Mouse (Mus musculus) 416B (cell line): ENCODE results near the gene Wdr43.

Source experiments
- DNase-seq: peaks from one replicate; pipeline ENCODE4 v3.0.0; 2011; ENCODE audit warnings: low read depth

Wdr43 gene

GRCm38 (mm10) chr17:71663491-71663890, 47.8 kb downstream of the Wdr43 start:
- no peak for DNase-seq

DNA sequence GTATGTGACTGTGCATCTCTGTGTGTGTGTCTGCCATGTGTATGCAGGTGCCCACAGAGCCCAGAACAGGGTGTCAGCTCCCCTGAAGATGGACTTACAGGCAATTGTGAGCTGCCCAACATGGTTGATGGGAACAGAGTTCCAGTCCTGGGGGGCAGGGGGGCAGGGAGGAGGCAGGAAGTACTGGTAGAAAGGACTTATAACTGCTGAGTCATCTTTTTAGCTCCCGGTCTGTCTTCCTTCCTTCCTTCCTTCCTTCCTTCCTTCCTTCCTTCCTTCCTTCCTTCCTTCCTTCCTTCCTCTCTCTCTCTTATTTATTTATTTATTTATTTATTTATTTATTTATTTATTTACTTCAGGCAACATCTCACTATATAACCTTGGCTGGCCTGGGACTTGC, 48.5 kb downstream of the Wdr43 start:
- no peak for DNase-seq

DNA sequence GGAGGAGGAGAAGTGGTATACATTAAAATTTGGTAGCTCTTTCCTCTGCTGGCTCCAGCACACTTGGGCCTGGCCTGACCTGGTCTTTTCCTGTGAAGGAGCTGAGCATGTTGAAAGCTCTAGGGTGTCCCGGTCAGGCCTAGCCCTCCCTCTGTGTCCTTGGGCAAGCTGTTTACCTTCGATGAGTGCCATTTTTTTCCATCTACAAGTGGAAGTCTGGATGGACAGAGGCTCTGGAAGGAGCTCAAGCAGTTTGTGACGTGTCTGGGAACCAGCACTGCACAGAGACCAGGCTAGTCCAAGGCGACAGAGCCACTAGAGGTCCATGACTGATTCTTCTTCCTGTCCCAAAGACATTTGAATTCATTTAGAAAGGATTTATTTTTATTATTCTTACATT, 49.5 kb downstream of the Wdr43 start:
- DNase-seq = no peak

- peak; percentile 61 for DNase-seq
These were observed 53.8 kb downstream of the Wdr43 start for GRCm38 (mm10) chr17:71669511-71669910.

DNA sequence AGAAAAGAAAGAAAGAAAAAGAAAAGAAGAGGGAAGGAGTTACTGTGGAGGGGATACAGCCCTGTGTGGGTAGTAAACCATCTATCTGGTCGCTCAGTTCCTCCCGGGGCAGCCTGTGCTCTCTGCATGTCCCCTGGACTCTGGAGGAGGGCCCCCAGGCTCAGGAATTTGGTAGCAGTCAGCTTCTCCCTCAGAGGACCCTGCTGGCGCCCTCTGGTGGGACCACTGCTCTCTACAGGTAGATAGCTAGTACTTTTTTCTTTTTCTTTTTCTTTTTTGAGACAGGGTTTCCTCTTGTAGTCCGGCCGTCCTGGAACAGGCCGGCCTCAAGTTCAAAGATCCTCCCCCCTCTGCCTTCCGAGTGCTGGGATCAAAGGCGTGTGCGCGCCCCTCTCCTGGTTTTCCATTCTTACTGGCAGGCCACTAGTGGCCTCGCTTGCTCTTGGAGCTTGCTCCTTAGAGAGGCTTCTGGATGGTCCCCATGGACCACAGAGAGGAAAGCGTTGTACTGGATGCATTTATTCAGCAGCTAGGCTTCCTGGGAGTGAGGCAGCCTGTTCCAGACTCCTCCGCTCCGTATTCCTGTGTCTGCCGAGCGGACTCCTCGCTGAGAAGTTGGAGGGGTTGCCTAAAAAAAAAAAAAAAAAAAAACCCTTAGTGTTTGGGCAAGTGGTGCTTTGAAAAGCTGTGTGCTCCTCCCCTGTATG, 56.3 kb downstream of the Wdr43 start:
- DNase-seq = peak; percentile 54

- DNase-seq = no peak
These were observed 57.4 kb downstream of the Wdr43 start, which contains the start of gene Togaram2 for GRCm38 (mm10) chr17:71673092-71673491. Gene Togaram2, plus strand, starts transcription at chr17:71673261.

DNA sequence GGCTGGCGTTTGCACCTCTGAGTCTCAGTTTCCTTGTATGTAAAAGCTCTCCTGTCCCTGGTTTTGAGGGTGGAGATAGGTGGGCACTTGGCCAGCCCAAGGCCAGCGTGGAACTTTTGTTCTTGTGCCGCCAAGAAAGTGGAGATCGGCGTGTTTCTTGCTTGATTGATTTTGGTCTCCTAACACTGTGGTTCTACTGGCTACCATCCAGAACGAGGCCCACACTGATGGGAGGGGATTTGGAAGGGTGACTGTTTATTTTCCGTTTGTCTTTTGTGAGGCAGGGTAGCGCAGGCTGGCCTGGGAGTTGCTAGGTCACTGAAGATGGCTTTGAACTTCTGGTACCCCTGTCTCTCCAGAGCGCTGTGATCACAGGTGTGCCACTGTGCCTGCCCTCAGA, 58.2 kb downstream of the Wdr43 start:
- DNase-seq = no peak

- DNase-seq = no peak
These were observed 59.2 kb downstream of the Wdr43 start for GRCm38 (mm10) chr17:71674886-71675285.

GRCm38 (mm10) chr17:71681666-71682065, 66.0 kb downstream of the Wdr43 start:
- no peak for DNase-seq

GRCm38 (mm10) chr17:71682379-71682778, 66.7 kb downstream of the Wdr43 start:
- DNase-seq = no peak

- DNase-seq = no peak
These were observed 67.6 kb downstream of the Wdr43 start for GRCm38 (mm10) chr17:71683281-71683680.

DNA sequence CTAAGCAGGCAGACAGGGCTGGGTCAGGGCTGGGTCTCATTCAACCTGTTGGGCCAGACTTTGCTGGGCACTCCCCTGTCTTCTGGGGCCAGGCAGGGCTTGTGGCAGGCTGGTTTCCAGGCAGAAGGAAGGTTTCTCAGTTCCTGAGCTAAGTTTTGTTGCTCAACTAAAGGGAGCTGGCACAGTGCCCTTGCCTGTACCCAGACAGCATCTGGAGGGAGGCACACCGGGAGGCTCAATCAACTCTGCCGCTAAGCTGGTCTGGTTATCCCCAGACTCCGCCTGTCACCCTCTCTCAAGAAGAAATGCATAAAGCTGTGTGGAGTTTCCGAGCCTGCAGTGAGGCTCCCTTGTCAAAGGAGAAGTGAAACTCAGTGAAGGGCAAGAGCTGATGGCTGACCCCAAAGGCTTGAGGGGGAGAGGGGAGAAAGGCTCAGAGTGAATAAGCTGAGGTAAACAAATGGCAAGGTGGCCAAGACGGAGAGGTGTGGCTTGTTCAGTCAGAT, 68.5 kb downstream of the Wdr43 start:
- no peak for DNase-seq

DNA sequence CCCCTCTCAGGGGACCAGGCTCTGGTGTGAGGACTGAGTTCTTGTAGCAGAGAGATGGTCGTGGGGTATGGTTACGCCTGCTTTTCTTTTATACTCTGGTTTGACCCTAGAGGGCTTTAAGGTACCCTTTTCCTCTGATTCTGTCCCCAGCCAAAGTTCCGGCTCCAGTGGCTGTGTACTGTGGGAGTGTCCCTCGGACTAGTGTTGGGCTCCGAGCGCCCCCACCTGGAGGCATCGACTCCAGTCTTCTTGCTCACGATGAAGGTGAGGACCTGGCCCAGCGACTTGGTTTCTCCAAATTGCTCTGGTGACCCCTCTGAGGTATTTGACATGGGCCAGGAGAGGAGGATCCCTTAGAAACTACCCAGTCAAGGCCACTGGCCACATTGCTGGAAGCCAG, 71.7 kb downstream of the Wdr43 start:
- no peak for DNase-seq

- DNase-seq = no peak
These were observed 74.2 kb downstream of the Wdr43 start for GRCm38 (mm10) chr17:71689903-71690302.

- DNase-seq = peak; percentile 61
These were observed 75.7 kb downstream of the Wdr43 start for GRCm38 (mm10) chr17:71691361-71691875.

DNA sequence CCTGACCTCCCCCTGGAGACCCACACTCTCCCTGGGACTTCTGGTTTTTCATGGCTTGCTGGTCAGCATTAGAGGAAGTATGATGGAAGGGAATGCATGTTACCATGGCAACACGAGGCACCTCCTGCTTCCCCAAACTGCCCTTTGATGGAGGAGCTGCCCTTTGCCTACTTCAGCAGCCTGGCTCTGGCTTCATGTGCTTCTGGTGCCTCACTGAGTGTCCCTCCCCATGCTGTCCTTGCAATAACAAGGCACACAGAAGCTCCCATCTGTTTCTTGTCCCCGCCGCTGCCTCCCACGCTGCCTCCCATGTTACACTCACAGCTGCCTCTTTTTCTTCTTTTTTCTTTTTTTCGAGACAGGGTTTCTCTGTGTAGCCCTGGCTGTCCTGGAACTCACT, 77.6 kb downstream of the Wdr43 start:
- no peak for DNase-seq

DNA sequence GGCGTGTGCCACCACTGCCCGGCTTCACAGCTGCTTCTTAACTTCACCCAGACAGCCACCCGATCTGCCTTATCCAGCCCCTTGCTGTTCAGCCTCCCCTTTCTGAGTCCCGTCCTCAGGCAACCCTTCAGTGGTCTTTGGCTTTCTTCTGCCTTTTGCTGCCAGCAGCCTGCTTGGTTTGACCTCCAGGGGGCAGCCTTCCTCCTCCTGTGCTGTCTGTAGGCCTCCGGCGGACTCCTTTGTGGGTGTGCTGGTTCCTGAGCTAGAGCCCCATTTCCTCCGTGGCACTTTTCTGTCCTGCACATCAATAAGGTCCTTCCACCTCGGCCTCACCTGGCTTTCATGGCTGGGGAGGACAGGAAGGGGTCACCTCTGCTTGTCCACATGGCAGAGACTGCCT, 78.1 kb downstream of the Wdr43 start:
- DNase-seq = peak; percentile 43

- DNase-seq = no peak
These were observed 79.5 kb downstream of the Wdr43 start for GRCm38 (mm10) chr17:71695151-71695550.

- no peak for DNase-seq
These were observed 80.1 kb downstream of the Wdr43 start for GRCm38 (mm10) chr17:71695716-71696315.

GRCm38 (mm10) chr17:71696396-71696795, 80.7 kb downstream of the Wdr43 start:
- no peak for DNase-seq

DNA sequence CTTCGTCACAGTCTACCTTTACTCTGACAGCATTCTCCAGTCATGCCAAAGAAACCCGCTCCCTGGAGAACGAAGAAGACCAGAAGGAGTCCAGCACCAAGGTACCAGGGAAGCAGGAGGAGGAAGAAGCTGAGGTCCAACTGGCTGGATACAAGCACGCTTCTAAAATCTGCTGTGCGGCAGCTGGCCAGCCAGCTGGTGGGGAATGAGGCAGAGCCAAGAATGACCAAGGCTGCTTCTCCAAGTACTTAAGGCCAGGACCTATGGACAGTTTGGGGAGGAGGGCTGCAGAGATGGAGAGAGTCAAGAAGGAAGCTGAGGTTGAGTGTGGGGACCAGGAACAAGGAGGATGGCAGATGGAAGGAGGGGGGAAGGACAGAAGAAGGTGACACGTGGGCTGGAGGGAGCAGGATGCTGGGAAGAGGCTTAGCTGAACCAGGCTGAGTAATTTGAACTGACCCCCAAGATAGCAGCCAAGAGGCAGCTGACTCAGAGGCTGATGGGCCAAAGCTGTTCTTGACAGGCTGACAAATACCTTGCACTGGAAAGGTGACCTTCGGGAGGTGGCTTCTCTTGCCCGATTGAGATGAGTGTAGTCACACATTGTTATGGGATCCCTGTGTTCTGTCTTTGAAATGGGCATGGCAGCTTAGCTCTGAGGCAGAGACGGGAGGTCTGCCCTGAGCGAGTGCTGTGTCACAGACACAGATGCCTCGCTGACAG, 82.4 kb downstream of the Wdr43 start:
- DNase-seq = no peak

DNA sequence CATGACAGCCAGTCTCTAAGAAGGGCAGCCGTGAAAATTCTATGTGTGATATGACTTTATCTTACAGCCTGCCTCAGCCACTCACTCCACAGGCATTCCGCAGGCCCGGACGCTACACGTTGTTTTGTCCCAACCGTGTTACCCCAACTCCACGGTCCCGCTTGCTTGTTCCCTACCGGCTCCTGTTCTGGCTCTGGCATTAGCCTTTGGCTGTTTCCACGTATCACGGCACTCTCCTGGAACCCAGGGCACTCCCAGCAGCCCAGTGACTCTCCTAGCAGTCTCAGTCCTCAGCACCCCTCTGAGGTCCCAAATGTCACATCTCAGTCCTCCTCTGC, 82.9 kb downstream of the Wdr43 start:
- DNase-seq = no peak

DNA sequence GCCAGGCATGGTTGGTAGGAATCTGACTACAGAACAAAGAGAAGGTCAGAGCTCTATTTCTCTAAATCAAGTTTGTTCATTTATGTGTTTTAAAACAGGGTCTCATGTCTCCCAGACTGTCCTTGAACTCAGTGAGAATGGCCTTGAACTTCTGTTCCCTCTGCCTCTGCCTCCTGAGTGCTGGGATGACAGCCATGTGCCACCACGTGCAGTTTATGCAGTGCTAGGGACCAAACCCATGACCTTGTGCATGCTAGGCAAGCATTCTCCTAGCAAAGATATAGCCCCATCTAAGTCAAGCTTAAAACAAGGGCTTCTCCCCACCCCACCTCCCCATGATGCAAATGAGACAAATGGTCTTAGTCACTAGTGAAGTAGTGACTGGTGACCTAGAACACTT, 89.4 kb downstream of the Wdr43 start:
- DNase-seq = no peak
